Comparison of ENCODE assay signal across 8 mouse cellular contexts in the genomic region with DNA sequence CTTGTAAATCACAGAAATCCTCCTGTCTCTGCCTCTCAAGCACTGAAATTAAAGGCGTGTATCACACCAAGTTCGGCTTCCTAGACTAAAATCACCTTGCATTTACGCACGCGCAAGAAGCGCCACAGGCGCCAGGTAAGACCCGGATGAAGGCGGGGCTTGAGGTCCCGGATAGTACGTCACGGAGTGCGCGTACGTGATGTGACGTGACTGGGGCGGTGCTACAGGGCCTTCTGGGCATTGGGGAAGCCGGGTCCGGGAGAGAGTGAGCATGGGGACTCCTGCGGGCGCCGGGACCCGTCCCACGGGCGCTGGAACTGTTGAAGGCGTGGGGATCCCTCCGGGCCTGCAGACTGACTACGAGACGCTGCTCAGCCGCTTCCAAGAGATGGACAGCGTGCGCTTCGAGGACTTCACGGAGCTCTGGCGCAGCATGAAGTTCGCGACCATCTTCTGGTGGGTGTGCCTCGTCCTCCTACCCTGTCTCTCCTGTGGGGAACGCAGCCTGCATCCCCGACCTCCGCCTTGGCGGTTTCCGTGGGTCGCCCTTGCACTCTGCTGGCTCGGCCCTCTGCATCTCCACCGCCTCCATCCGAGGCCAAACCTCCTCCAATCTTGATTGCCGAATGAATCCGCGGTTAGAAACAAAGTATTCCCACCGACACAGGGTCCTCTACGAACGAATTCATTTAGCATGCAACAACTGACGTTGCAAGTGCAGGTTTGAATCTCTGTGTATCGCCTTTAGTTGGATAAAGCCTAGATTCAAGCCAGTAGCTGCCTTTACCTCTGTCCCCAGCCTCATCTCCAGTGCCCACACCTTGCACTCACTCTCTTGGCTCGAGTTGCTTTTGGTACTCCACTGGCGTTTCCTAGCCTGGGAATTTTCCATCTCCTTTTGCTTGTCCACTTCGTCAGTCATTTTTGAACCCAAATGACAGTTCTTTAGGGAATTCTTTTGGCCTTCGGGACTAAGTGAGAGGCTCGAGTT. TPM values are rescaled to one million over a fixed set of nuclear protein-coding genes. Genes with fewer than 3 reads are reported as not detected.
DNase-seq lines count a peak whose midpoint lies in the region; ATAC-seq and TF ChIP-seq lines count a peak whose summit lies in the region.

A gene (plus strand): TSS at position 191 of the 991 bp plus-strand sequence.

- H3K9ac ChIP-seq in MEL (ENCODE audit: control insufficient read depth, low read depth, low read length, poor library complexity, severe bottlenecking), result peak within 1 kb of the TSS; percentile 80
- peak within 1 kb of the TSS; percentile 60 for H3K9ac ChIP-seq in forebrain, postnatal 0 days
- H3K9ac ChIP-seq in lung, embryonic 15.5 days, result peak within 1 kb of the TSS; percentile 80

- peak; percentile 100 for ATAC-seq in forebrain, postnatal 0 days
- ATAC-seq in lung, embryonic 15.5 days (ENCODE audit: borderline replicate concordance, extremely low read depth, low FRiP score, low TSS enrichment), result peak; percentile 100

- H3K4me3 ChIP-seq in MEL (ENCODE audit: control insufficient read depth in 1 of 2, insufficient read depth in 1 of 2, low read depth in 2 of 2, low read length in 2 of 2), result peak within 1 kb of the TSS; percentile 72 to 95
- H3K4me3 ChIP-seq in cerebellum, adult 2 months (replicated peaks; ENCODE audit: insufficient read depth, low read depth, low read length), result peak within 1 kb of the TSS; percentile 66
- peak within 1 kb of the TSS; percentile 57 for H3K4me3 ChIP-seq in forebrain, postnatal 0 days (ENCODE audit: low read depth, low read length)
- H3K4me3 ChIP-seq in lung, embryonic 15.5 days, result peak within 1 kb of the TSS; percentile 79

- under 1% methylated on average over 60 of the region's 60 CpGs for WGBS in cerebellum, adult 2 months
- 1% methylated on average over 60 of the region's 60 CpGs for WGBS in forebrain, postnatal 0 days
- WGBS in lung, embryonic 15.5 days, result under 1% methylated on average over 60 of the region's 60 CpGs

- TF ChIP-seq POLR2A in MEL (IDR thresholded peaks at IDR 0.05; ENCODE audit: control insufficient read depth in 1 of 2, insufficient read depth in 1 of 2, low read depth in 1 of 2, low read length in 2 of 2, poor library complexity in 1 of 2), result peak; percentile 80 to 97
- peak; percentile 78; the same call in 1 of the 2 replicates for TF ChIP-seq POLR2A in cerebellum, adult 2 months (IDR thresholded peaks at IDR 0.05; ENCODE audit: borderline replicate concordance, insufficient read depth, low read length)

- peak within 1 kb of the TSS; percentile 71 for H3K4me2 ChIP-seq in forebrain, postnatal 0 days (ENCODE audit: low read depth)
- H3K4me2 ChIP-seq in lung, embryonic 15.5 days, result peak within 1 kb of the TSS; percentile 78

- peaks cover 18% of the 10 kb centered on the region for H3K79me2 ChIP-seq in MEL (ENCODE audit: control insufficient read depth, insufficient read depth, low read length, poor library complexity)

- no peak for TF ChIP-seq EP300 in MEL (IDR thresholded peaks at IDR 0.05; ENCODE audit: low read depth in 1 of 2, low read length in 2 of 2)

- no peaks in the 10 kb centered on the region for H3K27me3 ChIP-seq in MEL (ENCODE audit: control insufficient read depth in 1 of 2, insufficient read depth in 2 of 2, low read length in 2 of 2)
- no peaks in the 10 kb centered on the region for H3K27me3 ChIP-seq in cerebellum, adult 2 months (ENCODE audit: control insufficient read depth, insufficient read depth, low read length)
- no peaks in the 10 kb centered on the region for H3K27me3 ChIP-seq in forebrain, postnatal 0 days (ENCODE audit: insufficient read depth, low read length)
- no peaks in the 10 kb centered on the region for H3K27me3 ChIP-seq in lung, embryonic 15.5 days

- peak; percentile 98 for DNase-seq in MEL (ENCODE audit: low read depth, low spot score)
- peak; percentile 96 to 98 for DNase-seq in cerebellum, adult 2 months
- peak; percentile 99 for DNase-seq in forebrain, postnatal 0 days
- DNase-seq in heart, postnatal 4 days, result peak; percentile 97
- DNase-seq in layer of hippocampus, adult 8-10 months (ENCODE audit: low spot score in 2 of 2), result peak; percentile 96 to 98
- peak; percentile 92 for DNase-seq in ovary, adult 18-20 months (ENCODE audit: low spot score)
- peak; percentile 99 for DNase-seq in thymus, postnatal 0 days (ENCODE audit: low spot score)

- no peak for TF ChIP-seq CTCF in MEL (IDR thresholded peaks at IDR 0.05 in 2 of 3, conservative IDR thresholded peaks at IDR 0.05 in 1 of 3; ENCODE audit: control insufficient read depth in 1 of 3, insufficient read depth in 1 of 3, low read depth in 2 of 3, low read length in 3 of 3, poor library complexity in 1 of 3, severe bottlenecking in 1 of 3)
- TF ChIP-seq CTCF in cerebellum, adult 2 months (IDR thresholded peaks at IDR 0.05; ENCODE audit: borderline replicate concordance, insufficient read depth, low read depth, low read length), result no peak
- no peak for TF ChIP-seq CTCF in forebrain, postnatal 0 days (IDR thresholded peaks at IDR 0.05; ENCODE audit: low read depth)

- H3K4me1 ChIP-seq in MEL (ENCODE audit: control insufficient read depth in 1 of 2, insufficient read depth in 2 of 2, low read length in 2 of 2), result peaks cover 0 to 8% of the 10 kb centered on the region in 2 experiments; a peak in 1 of 4 replicates
- H3K4me1 ChIP-seq in cerebellum, adult 2 months (ENCODE audit: control insufficient read depth, insufficient read depth, low read length), result peaks cover 2% of the 10 kb centered on the region; the same call in 1 of the 2 replicates
- peaks cover 6% of the 10 kb centered on the region for H3K4me1 ChIP-seq in forebrain, postnatal 0 days (ENCODE audit: insufficient read depth)
- H3K4me1 ChIP-seq in lung, embryonic 15.5 days, result peaks cover 7% of the 10 kb centered on the region

- TF ChIP-seq RAD21 in MEL (IDR thresholded peaks at IDR 0.05; ENCODE audit: low read depth, low read length), result no peak

- H3K9me3 ChIP-seq in MEL (replicated peaks; ENCODE audit: insufficient read depth, low read length), result no peaks in the 10 kb centered on the region
- no peaks in the 10 kb centered on the region for H3K9me3 ChIP-seq in forebrain, postnatal 0 days (ENCODE audit: low read length)
- H3K9me3 ChIP-seq in lung, embryonic 15.5 days, result no peaks in the 10 kb centered on the region

- H3K36me3 ChIP-seq in MEL (ENCODE audit: control insufficient read depth in 1 of 2, insufficient read depth in 2 of 2, low read length in 2 of 2), result peaks cover 7 to 13% of the 10 kb centered on the region in 2 experiments
- H3K36me3 ChIP-seq in forebrain, postnatal 0 days (ENCODE audit: insufficient read depth), result peaks cover 19% of the 10 kb centered on the region
- H3K36me3 ChIP-seq in lung, embryonic 15.5 days, result peaks cover 19% of the 10 kb centered on the region

- peak within 1 kb of the TSS; percentile 48 for H3K27ac ChIP-seq in MEL (ENCODE audit: control insufficient read depth, low read depth, low read length)
- H3K27ac ChIP-seq in cerebellum, adult 2 months (ENCODE audit: insufficient read depth, low read length), result peak within 1 kb of the TSS; percentile 53
- peak within 1 kb of the TSS; percentile 73 for H3K27ac ChIP-seq in forebrain, postnatal 0 days (ENCODE audit: low read depth, low read length)
- H3K27ac ChIP-seq in lung, embryonic 15.5 days, result peak within 1 kb of the TSS; percentile 58

TF ChIP-seq in MEL, 35 proteins besides CTCF, POLR2A, EP300 and RAD21 (continues in another document):
- TF ChIP-seq ZKSCAN1 (IDR thresholded peaks at IDR 0.05; ENCODE audit: low read depth, low read length) (no peak), USF1 (IDR thresholded peaks at IDR 0.05; ENCODE audit: low read depth, low read length) (0 out of 2 replicates have a peak, but pooled peaks have one; percentile 47), SIN3A (IDR thresholded peaks at IDR 0.05; ENCODE audit: low read length) (peak; percentile 68), HCFC1 (IDR thresholded peaks at IDR 0.05; ENCODE audit: low read depth, low read length) (peak; percentile 86), NRF1 (IDR thresholded peaks at IDR 0.05; ENCODE audit: insufficient read depth, low read depth, low read length, poor library complexity, severe bottlenecking) (peak; percentile 85), USF2 (IDR thresholded peaks at IDR 0.05; ENCODE audit: borderline replicate concordance in 1 of 2, insufficient read depth in 1 of 2, low read depth in 1 of 2, low read length in 2 of 2) (no peak), GATA1 (IDR thresholded peaks at IDR 0.05; ENCODE audit: low read depth, low read length) (no peak), ELF1 (IDR thresholded peaks at IDR 0.05; ENCODE audit: low read depth, low read length) (peak; percentile 70), ETS1 (IDR thresholded peaks at IDR 0.05; ENCODE audit: low read depth, low read length) (peak; percentile 32; the same call in 1 of the 2 replicates), KAT2A (conservative IDR thresholded peaks at IDR 0.05; ENCODE audit: low read depth, low read length) (peak; percentile 61; the same call in 1 of the 2 replicates), MYC (IDR thresholded peaks at IDR 0.05; ENCODE audit: low read depth, low read length) (peak; percentile 32; the same call in 1 of the 2 replicates), MAFK (IDR thresholded peaks at IDR 0.05; ENCODE audit: borderline replicate concordance, low read depth, low read length) (no peak), POLR2AphosphoS2 (IDR thresholded peaks at IDR 0.05; ENCODE audit: low read length) (peak; percentile 91), ZC3H11A (IDR thresholded peaks at IDR 0.05; ENCODE audit: low read depth, low read length) (no peak), CHD1 (IDR thresholded peaks at IDR 0.05; ENCODE audit: low read depth, low read length) (no peak), TBP (IDR thresholded peaks at IDR 0.05; ENCODE audit: low read depth, low read length) (peak; percentile 89), CHD2 (IDR thresholded peaks at IDR 0.05; ENCODE audit: low read length) (no peak), RCOR1 (IDR thresholded peaks at IDR 0.05; ENCODE audit: low read depth, low read length) (peak; percentile 19; the same call in 1 of the 2 replicates), NELFE (IDR thresholded peaks at IDR 0.05; ENCODE audit: low read depth, low read length) (peak; percentile 93)

RNA-seq across cellular contexts. Expression of the gene that starts here (rescaled TPM):
- 10.1 and 13.7 TPM in 2 replicates for total RNA-seq in MEL (2012; rRNA removed)
- 10 to 100 TPM in 1 of 2 experiments, not detected in 1; 19.2 TPM for polyA plus RNA-seq in MEL (2012; ENCODE audit: insufficient read depth in 1 of 2, insufficient read length in 2 of 2, low read depth in 1 of 2, low replicate concordance in 2 of 2, missing spikeins in 1 of 2)
- 33.4 and 35.2 TPM in 2 replicates for polyA plus RNA-seq in cerebellum, adult 2 months (2012; rRNA removed)
- total RNA-seq in forebrain, postnatal 0 days (2014; rRNA removed), result 18.1 and 21.9 TPM in 2 replicates
- 15.2 and 17.9 TPM in 2 replicates for polyA plus RNA-seq in forebrain, postnatal 0 days (2015; fragmentation: Nextera tagmentation; extraction: Ambion mirVana)
- 10 to 100 TPM; 10.7 to 11.2 TPM for total RNA-seq in heart, postnatal 4 days (2021)
- total RNA-seq in layer of hippocampus, adult 8-10 months (2022), result 10 to 100 TPM; 34.8 to 46.9 (median 37.7) TPM
- polyA plus RNA-seq in lung, embryonic 15.5 days (2015; fragmentation: Nextera tagmentation; extraction: Ambion mirVana), result 17.2 and 17.7 TPM in 2 replicates
- 15.0 and 15.6 TPM in 2 replicates for polyA plus RNA-seq in thymus, postnatal 0 days (2015; fragmentation: Nextera tagmentation; extraction: Ambion mirVana)

Comparison
In these comparisons a context has a peak if more than half of its experiments do, and no peak if none do; other contexts are left out.
1. Peak in every context shown above with its lines: DNase-seq, ATAC-seq, H3K4me3 ChIP-seq and H3K27ac ChIP-seq.